Mouse (Mus musculus) myocyte (in vitro differentiated cells): ENCODE results near the gene Lgals4.

Experiments
- CEBPB ChIP-seq: IDR thresholded peaks from 2 replicates; pipeline ENCODE4 v1.6.1; 2011; ENCODE audit warnings: mild to moderate bottlenecking, moderate library complexity; ENCODE audit not compliant: poor library complexity, insufficient read depth, severe bottlenecking
- E2F4 ChIP-seq: IDR thresholded peaks from one replicate; pipeline ENCODE4 v1.6.1; 2011; ENCODE audit warnings: mild to moderate bottlenecking, control low read depth, moderate library complexity; ENCODE audit not compliant: insufficient read depth
- MAX ChIP-seq: IDR thresholded peaks from one replicate; pipeline ENCODE4 v1.6.1; 2011; ENCODE audit warnings: low read depth, mild to moderate bottlenecking, control low read depth
- POLR2A ChIP-seq: IDR thresholded peaks from one replicate; pipeline ENCODE4 v1.6.1; 2011; ENCODE audit warnings: low read depth, mild to moderate bottlenecking, control low read depth, moderate library complexity; ENCODE audit not compliant: insufficient read length
- POLR2AphosphoS2 ChIP-seq: IDR thresholded peaks from one replicate; pipeline ENCODE4 v1.6.1; 2011; ENCODE audit warnings: low read depth, control low read depth; ENCODE audit not compliant: insufficient read length
- TCF12 ChIP-seq: IDR thresholded peaks from one replicate; pipeline ENCODE4 v1.6.1; 2011; ENCODE audit warnings: mild to moderate bottlenecking, control low read depth; ENCODE audit not compliant: poor library complexity, insufficient read depth, severe bottlenecking
- TCF3 ChIP-seq: IDR thresholded peaks from one replicate; pipeline ENCODE4 v1.6.1; 2011; ENCODE audit warnings: low read depth, control low read depth; ENCODE audit not compliant: insufficient read length
- USF1 ChIP-seq: IDR thresholded peaks from one replicate; pipeline ENCODE4 v1.6.1; 2011; ENCODE audit warnings: low read depth, mild to moderate bottlenecking, control low read depth, moderate library complexity

DNA sequence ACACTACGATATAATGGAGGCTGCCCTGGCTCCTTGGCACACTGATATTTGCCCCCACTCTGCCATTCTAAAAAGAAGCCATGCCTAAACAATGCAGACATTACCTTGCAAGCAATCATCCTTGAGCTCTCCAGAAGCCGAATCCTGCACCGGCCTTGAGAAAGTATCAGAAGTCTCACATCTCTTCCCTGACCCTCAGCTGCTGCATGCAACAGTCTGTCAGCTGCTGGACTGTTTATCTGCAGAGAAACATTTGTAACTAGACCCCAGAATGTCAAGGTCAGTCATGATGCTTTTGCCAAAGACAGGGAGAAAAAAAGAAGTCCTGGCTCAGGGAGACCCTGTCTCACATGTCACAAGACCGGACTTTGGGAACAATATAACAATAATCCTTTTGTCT, 42.4 kb downstream of the Lgals4 start:
- TF ChIP-seq TCF12 (no peak), POLR2A (no peak), CEBPB (no peak), MAX (no peak), E2F4 (no peak), TCF3 (no peak), USF1 (no peak), POLR2AphosphoS2 (no peak)
